Mouse (Mus musculus) limb, embryonic 13.5 days (tissue): ENCODE measurements around the gene Sun2. TPM values are rescaled to one million over a fixed set of nuclear protein-coding genes. Genes with fewer than 3 reads are reported as not detected.

Experiments
- polyA plus RNA-seq: library from polyadenylated mRNA; unstranded; fragments of >200 nt; fragmentation: Nextera tagmentation; extraction: Ambion mirVana; gene quantifications from 2 replicates; pipeline ENCODE4 v1.2.1, GENCODE M21; 2015

Gene Sun2
- polyA plus RNA-seq, 1 experiment from 2014 or later = 7.8 TPM

Other genes with a start within 250 kb of the Sun2 start
- gene Kcnj4, start 237.3 kb downstream of the Sun2 start, polyA plus RNA-seq = not detected in 2 replicates
- gene Kdelr3, start 226.1 kb downstream of the Sun2 start, polyA plus RNA-seq = 123 and 133 TPM in 2 replicates
- 62.3 and 62.9 TPM in 2 replicates for gene Ddx17, start 195.8 kb downstream of the Sun2 start, polyA plus RNA-seq
- gene Dmc1, start 137.4 kb downstream of the Sun2 start, polyA plus RNA-seq = 2.7 and 3.2 TPM in 2 replicates
- gene Fam227a, start 83.6 kb downstream of the Sun2 start, polyA plus RNA-seq = 1.4 and 2.2 TPM in 2 replicates
- 55.1 and 59.5 TPM in 2 replicates for gene Cby1, start 83.3 kb downstream of the Sun2 start, polyA plus RNA-seq
- 221 and 226 TPM in 2 replicates for gene Tomm22, start 71.7 kb downstream of the Sun2 start, polyA plus RNA-seq
- gene Josd1, start 54.6 kb downstream of the Sun2 start, polyA plus RNA-seq = 24.8 and 26.7 TPM in 2 replicates
- 37.1 and 40.8 TPM in 2 replicates for gene Gtpbp1, start 51.7 kb downstream of the Sun2 start, polyA plus RNA-seq
- gene Dnal4, start 35.3 kb upstream of the Sun2 start, polyA plus RNA-seq = 69.5 and 74.1 TPM in 2 replicates
- 2.7 and 2.9 TPM in 2 replicates for gene Nptxr, start 62.2 kb upstream of the Sun2 start, polyA plus RNA-seq
- gene Npcd, start 91.7 kb upstream of the Sun2 start, polyA plus RNA-seq = 0.46 and 0.60 TPM in 2 replicates
- 45.4 and 54.5 TPM in 2 replicates for gene Cbx6, start 92.2 kb upstream of the Sun2 start, polyA plus RNA-seq
- gene Apobec3, start 149.1 kb upstream of the Sun2 start, polyA plus RNA-seq = 13.5 and 14.1 TPM in 2 replicates
- 1.8 and 2.2 TPM in 2 replicates for gene Cbx7, start 228.6 kb upstream of the Sun2 start, polyA plus RNA-seq